In genomic region chr3:55111935-55112709, GRCm38 (mm10) we compare ENCODE assay signal across 7 mouse cellular contexts. TPM values are rescaled to one million over a fixed set of nuclear protein-coding genes. Genes with fewer than 3 reads are reported as not detected.
DNase-seq lines count a peak whose midpoint lies in the region; ATAC-seq lines count a peak whose summit lies in the region.

Spg20 (plus strand) TSS chr3:55112108.

- peak within 1 kb of the TSS; percentile 89 for H3K4me2 ChIP-seq in intestine, embryonic 16.5 days (ENCODE audit: low read depth, low read length)
- H3K4me2 ChIP-seq in midbrain, embryonic 11.5 days, result peak within 1 kb of the TSS; percentile 71

- H3K27ac ChIP-seq in intestine, embryonic 16.5 days (ENCODE audit: low read length), result peak within 1 kb of the TSS; percentile 92
- peak within 1 kb of the TSS; percentile 72 for H3K27ac ChIP-seq in midbrain, embryonic 11.5 days (ENCODE audit: low read depth, low read length)

- 1% methylated on average over 58 of the region's 58 CpGs for WGBS in intestine, embryonic 16.5 days
- WGBS in midbrain, embryonic 11.5 days, result 1% methylated on average over 57 of the region's 58 CpGs

- no peaks in the 10 kb centered on the region for H3K27me3 ChIP-seq in intestine, embryonic 16.5 days (replicated peaks; ENCODE audit: control insufficient read depth, insufficient read depth, low read length)
- H3K27me3 ChIP-seq in midbrain, embryonic 11.5 days (ENCODE audit: control insufficient read depth, insufficient read depth, low read length), result no peaks in the 10 kb centered on the region

- peaks cover 17% of the 10 kb centered on the region for H3K4me1 ChIP-seq in intestine, embryonic 16.5 days (ENCODE audit: control insufficient read depth, insufficient read depth, low read length)
- peaks cover 12% of the 10 kb centered on the region; the same call in 1 of the 2 replicates for H3K4me1 ChIP-seq in midbrain, embryonic 11.5 days (ENCODE audit: control insufficient read depth, insufficient read depth, low read length)

- H3K4me3 ChIP-seq in intestine, embryonic 16.5 days (ENCODE audit: low read length), result peak within 1 kb of the TSS; percentile 88
- H3K4me3 ChIP-seq in midbrain, embryonic 11.5 days (ENCODE audit: low read depth, low read length), result peak within 1 kb of the TSS; percentile 79

- DNase-seq in adrenal gland, adult 2 months, result peak; percentile 98
- DNase-seq in embryo, embryonic 11.5 days (ENCODE audit: low read depth, low spot score), result peak; percentile 91
- peak; percentile 96 to 98 for DNase-seq in gastrocnemius, postnatal 4 days (ENCODE audit: low spot score in 2 of 2)
- DNase-seq in left cerebral cortex, postnatal 36 days (ENCODE audit: low spot score in 2 of 2), result peak; percentile 94 to 95
- DNase-seq in midbrain, embryonic 11.5 days (ENCODE audit: low spot score, missing footprints), result peak; percentile 100
- peak; percentile 86 for DNase-seq in skeletal muscle tissue, adult 2 months (ENCODE audit: low read depth, low spot score)

- peaks cover 3% of the 10 kb centered on the region; the same call in 1 of the 2 replicates for H3K36me3 ChIP-seq in intestine, embryonic 16.5 days (ENCODE audit: control insufficient read depth, insufficient read depth, low read length)
- peaks cover 4% of the 10 kb centered on the region for H3K36me3 ChIP-seq in midbrain, embryonic 11.5 days (ENCODE audit: control insufficient read depth, insufficient read depth, low read length)

- peak within 1 kb of the TSS; percentile 100 for H3K9ac ChIP-seq in intestine, embryonic 16.5 days (ENCODE audit: low read depth, low read length)
- H3K9ac ChIP-seq in midbrain, embryonic 11.5 days (ENCODE audit: low read length), result peak within 1 kb of the TSS; percentile 97

- H3K9me3 ChIP-seq in intestine, embryonic 16.5 days (ENCODE audit: control insufficient read depth, low read length), result no peaks in the 10 kb centered on the region
- H3K9me3 ChIP-seq in midbrain, embryonic 11.5 days (ENCODE audit: control insufficient read depth, low read length), result no peaks in the 10 kb centered on the region

- intact Hi-C loops in left cerebral cortex, postnatal 36 days (cut with DNase I), result loop anchor here (2.0 kb wide), 1 partner anchor 31 kb away; no protein-coding TSS in a partner anchor

- peak; percentile 97 for ATAC-seq in intestine, embryonic 16.5 days
- ATAC-seq in midbrain, embryonic 11.5 days (ENCODE audit: low FRiP score), result peak; percentile 98

RNA-seq across cellular contexts. Expression of gene Spg20, which starts in this region (rescaled TPM):
- 10 to 100 TPM; 52.2 to 60.9 TPM for total RNA-seq in adrenal gland, adult 2 months (2021)
- polyA plus RNA-seq in adrenal gland, adult 2 months (2012; rRNA removed), result 13.2 and 15.2 TPM in 2 replicates
- 10 to 100 TPM; 79.6 to 86.3 TPM for total RNA-seq in gastrocnemius, postnatal 4 days (2021)
- 31.1 and 34.1 TPM in 2 replicates for polyA plus RNA-seq in intestine, embryonic 16.5 days (2015; fragmentation: Nextera tagmentation; extraction: Ambion mirVana)
- 10 to 100 TPM; 26.1 to 34.3 TPM for total RNA-seq in left cerebral cortex, postnatal 36 days (2021)
- 41.1 and 46.3 TPM in 2 replicates for polyA plus RNA-seq in midbrain, embryonic 11.5 days (2014; fragmentation: Nextera tagmentation; extraction: Ambion mirVana)

Comparison
In these comparisons a context has a peak if more than half of its experiments do, and no peak if none do; other contexts are left out.
1. Peak in every context shown above with its lines: DNase-seq, ATAC-seq, H3K4me3 ChIP-seq and H3K27ac ChIP-seq.